16 mouse cellular contexts compared by ENCODE assay signal in the genomic region with DNA sequence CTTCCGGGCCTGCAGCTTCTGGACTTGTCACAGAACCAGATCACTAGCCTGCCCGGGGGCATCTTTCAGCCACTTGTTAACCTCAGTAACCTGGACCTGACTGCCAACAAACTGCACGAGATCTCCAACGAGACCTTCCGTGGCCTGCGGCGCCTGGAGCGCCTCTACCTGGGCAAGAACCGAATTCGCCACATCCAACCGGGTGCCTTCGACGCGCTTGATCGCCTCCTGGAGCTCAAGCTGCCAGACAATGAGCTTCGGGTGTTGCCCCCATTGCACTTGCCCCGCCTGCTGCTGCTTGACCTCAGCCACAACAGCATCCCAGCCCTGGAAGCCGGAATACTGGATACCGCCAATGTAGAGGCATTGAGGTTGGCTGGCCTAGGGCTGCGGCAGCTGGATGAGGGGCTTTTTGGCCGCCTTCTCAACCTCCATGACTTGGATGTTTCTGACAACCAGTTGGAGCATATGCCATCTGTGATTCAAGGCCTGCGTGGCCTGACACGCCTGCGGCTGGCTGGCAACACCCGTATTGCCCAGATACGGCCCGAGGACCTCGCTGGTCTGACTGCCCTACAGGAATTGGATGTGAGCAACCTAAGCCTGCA. TPM values are rescaled to one million over a fixed set of nuclear protein-coding genes. Genes with fewer than 3 reads are reported as not detected.
DNase-seq lines count a peak whose midpoint lies in the region; ATAC-seq and TF ChIP-seq lines count a peak whose summit lies in the region.
"Had no signal": no experiment of that assay in that cellular context is flagged by ENCODE, and none has a peak within 500 bp of the region (broad histone marks: within the 10 kb centered on the region; RNA-seq: fewer than 3 reads in every experiment).

No protein-coding gene starts in this region.

- no peaks in the 10 kb centered on the region for H3K27me3 ChIP-seq in hindbrain, postnatal 0 days (ENCODE audit: insufficient read depth, low read length)
- H3K27me3 ChIP-seq in hindbrain, embryonic 13.5 days: no peaks in the 10 kb centered on the region
- no peaks in the 10 kb centered on the region for H3K27me3 ChIP-seq in E14TG2a.4 (ENCODE audit: insufficient read depth, low read length)
- H3K27me3 ChIP-seq: heart, embryonic 12.5 days; liver, embryonic 12.5 days; neural tube, embryonic 15.5 days; stomach, embryonic 15.5 days had no signal

- in situ Hi-C loops in ES-E14 (cut with MboI; ENCODE audit: low sequenced_read_pairs in 2 of 2, unreplicated experiment in 2 of 2): no loop called here

- H3K9me3 ChIP-seq in hindbrain, postnatal 0 days (ENCODE audit: low read length): no peaks in the 10 kb centered on the region
- no peaks in the 10 kb centered on the region for H3K9me3 ChIP-seq in hindbrain, embryonic 13.5 days
- H3K9me3 ChIP-seq in E14TG2a.4 (ENCODE audit: low read length) (no peaks in the 10 kb centered on the region), ES-E14 (ENCODE audit: control insufficient read depth, insufficient read depth, low read depth, low read length) (no peaks in the 10 kb centered on the region)
- H3K9me3 ChIP-seq: heart, embryonic 12.5 days; liver, embryonic 12.5 days; neural tube, embryonic 15.5 days; stomach, embryonic 15.5 days had no signal

- no peak for TF ChIP-seq CTCF in hindbrain, postnatal 0 days (IDR thresholded peaks at IDR 0.05; ENCODE audit: low read depth)
- TF ChIP-seq CTCF in E14TG2a.4 (conservative IDR thresholded peaks at IDR 0.05; ENCODE audit: low read length): no peak

- H3K9ac ChIP-seq in hindbrain, postnatal 0 days (replicated peaks; ENCODE audit: low read length): no peak overlapping the region
- no peak overlapping the region for H3K9ac ChIP-seq in hindbrain, embryonic 13.5 days
- H3K9ac ChIP-seq in ES-E14 (ENCODE audit: insufficient read depth, low read depth, low read length, poor library complexity, severe bottlenecking): peak overlapping the region; percentile 12; the same call in 1 of the 2 replicates
- H3K9ac ChIP-seq: liver, embryonic 12.5 days; neural tube, embryonic 15.5 days; stomach, embryonic 15.5 days had no signal

- no peak overlapping the region for H3K27ac ChIP-seq in hindbrain, postnatal 0 days
- no peak overlapping the region for H3K27ac ChIP-seq in hindbrain, embryonic 13.5 days
- no peak overlapping the region for H3K27ac ChIP-seq in ES-E14 (ENCODE audit: insufficient read depth, low read depth, low read length, poor library complexity, severe bottlenecking)
- H3K27ac ChIP-seq: liver, embryonic 12.5 days; neural tube, embryonic 15.5 days had no signal

- peaks cover 10% of the 10 kb centered on the region; the same call in 1 of the 2 replicates for H3K36me3 ChIP-seq in hindbrain, postnatal 0 days (ENCODE audit: insufficient read depth, low read length)
- peaks cover 57% of the 10 kb centered on the region for H3K36me3 ChIP-seq in hindbrain, embryonic 13.5 days
- H3K36me3 ChIP-seq in E14TG2a.4 (ENCODE audit: insufficient read depth, low read length): peaks cover 84% of the 10 kb centered on the region
- peaks cover 8% of the 10 kb centered on the region; the same call in 1 of the 2 replicates for H3K36me3 ChIP-seq in ES-E14 (ENCODE audit: control insufficient read depth, insufficient read depth, low read length, poor library complexity, severe bottlenecking)

- no peak overlapping the region for H3K4me2 ChIP-seq in hindbrain, postnatal 0 days (ENCODE audit: low read depth, low read length)
- no peak overlapping the region for H3K4me2 ChIP-seq in hindbrain, embryonic 13.5 days
- H3K4me2 ChIP-seq: liver, embryonic 12.5 days; neural tube, embryonic 15.5 days; stomach, embryonic 15.5 days had no signal

- DNase-seq in hindbrain, postnatal 0 days (ENCODE audit: low spot score): peak; percentile 43
- DNase-seq in ES-E14 (ENCODE audit: low read depth, low spot score): no peak
- peak; percentile 76 to 79 for DNase-seq in kidney, postnatal 36 days
- DNase-seq in layer of hippocampus, postnatal 25 days (ENCODE audit: extremely low spot score in 1 of 2, low spot score in 1 of 2): no peak
- DNase-seq in ovary, postnatal 14 days (ENCODE audit: low spot score): no peak
- DNase-seq: cerebellum, adult 9-11 months; layer of hippocampus, adult 9-11 months; midbrain, embryonic 14.5 days; right cerebral cortex, postnatal 4 days had no signal

- H3K4me3 ChIP-seq in hindbrain, postnatal 0 days (ENCODE audit: low read length): no peak overlapping the region
- H3K4me3 ChIP-seq in hindbrain, embryonic 13.5 days: no peak overlapping the region
- H3K4me3 ChIP-seq in E14TG2a.4 (replicated peaks; ENCODE audit: low read length) (peak overlapping the region; percentile 65), ES-E14 (ENCODE audit: insufficient read depth in 1 of 2, low read depth in 1 of 2, low read length in 2 of 2, poor library complexity in 1 of 2, severe bottlenecking in 1 of 2) (peak overlapping the region; percentile 1 to 19; a peak in 3 of 4 replicates)
- H3K4me3 ChIP-seq: heart, embryonic 12.5 days; liver, embryonic 12.5 days; neural tube, embryonic 15.5 days; stomach, embryonic 15.5 days had no signal

- WGBS in hindbrain, postnatal 0 days: 78% methylated on average over 28 of the region's 28 CpGs
- WGBS in hindbrain, embryonic 13.5 days: 85% methylated on average over 28 of the region's 28 CpGs

- peaks cover 20% of the 10 kb centered on the region for H3K4me1 ChIP-seq in hindbrain, postnatal 0 days (ENCODE audit: insufficient read depth, low read length)
- peaks cover 39% of the 10 kb centered on the region for H3K4me1 ChIP-seq in hindbrain, embryonic 13.5 days (replicated peaks)
- H3K4me1 ChIP-seq in E14TG2a.4 (replicated peaks; ENCODE audit: low read depth, low read length): peaks cover 62% of the 10 kb centered on the region
- H3K4me1 ChIP-seq in ES-E14 (ENCODE audit: control insufficient read depth in 2 of 2, insufficient read depth in 2 of 2, low read length in 2 of 2, poor library complexity in 1 of 2): peaks cover 0 to 12% of the 10 kb centered on the region in 2 experiments; a peak in 1 of 4 replicates

- no peak for ATAC-seq in hindbrain, postnatal 0 days
- ATAC-seq in hindbrain, embryonic 13.5 days (ENCODE audit: low FRiP score): no peak
- ATAC-seq: inflammation-experienced regulatory T-cells, adult 6 months; liver, embryonic 12.5 days had no signal

TF ChIP-seq in ES-E14, 5 proteins besides CTCF, POLR2A, EP300 and RAD21:
- TF ChIP-seq ZNF384 (IDR thresholded peaks at IDR 0.05; ENCODE audit: low read depth, low read length) (no peak), HCFC1 (IDR thresholded peaks at IDR 0.05; ENCODE audit: borderline replicate concordance, insufficient read depth, low read length) (0 out of 2 replicates have a peak, but pooled peaks have one; percentile 22)

RNA-seq across cellular contexts. Expression of a gene that starts 8.7 kb away (rescaled TPM):
- total RNA-seq in hindbrain, postnatal 0 days (2014; rRNA removed): 49.6 and 50.6 TPM in 2 replicates
- 52.9 and 54.3 TPM in 2 replicates for polyA plus RNA-seq in hindbrain, postnatal 0 days (2015; fragmentation: Nextera tagmentation; extraction: Ambion mirVana)
- 52.7 and 54.8 TPM in 2 replicates for polyA plus RNA-seq in hindbrain, embryonic 13.5 days (2015; fragmentation: Nextera tagmentation; extraction: Ambion mirVana)
- total RNA-seq in ES-E14 (2012; rRNA removed): 45.5 and 53.2 TPM in 2 replicates
- total RNA-seq in layer of hippocampus, postnatal 25 days (2021): 10 to 100 TPM; 62.5 to 71.8 TPM

RNA-seq across cellular contexts. Expression of a gene that starts 8.8 kb away (rescaled TPM):
- 18.4 and 18.8 TPM in 2 replicates for total RNA-seq in hindbrain, postnatal 0 days (2014; rRNA removed)
- 6.1 and 7.3 TPM in 2 replicates for polyA plus RNA-seq in hindbrain, postnatal 0 days (2015; fragmentation: Nextera tagmentation; extraction: Ambion mirVana)
- 6.3 and 7.3 TPM in 2 replicates for polyA plus RNA-seq in hindbrain, embryonic 13.5 days (2015; fragmentation: Nextera tagmentation; extraction: Ambion mirVana)
- total RNA-seq in ES-E14 (2012; rRNA removed): 8.7 and 11.2 TPM in 2 replicates
- total RNA-seq in layer of hippocampus, postnatal 25 days (2021): 1 to 10 TPM; 6.0 TPM

RNA-seq across cellular contexts. Expression of a gene that starts 23.7 kb away (rescaled TPM):
- 25.4 and 88.3 TPM in 2 replicates for total RNA-seq in hindbrain, postnatal 0 days (2014; rRNA removed)
- 135 and 140 TPM in 2 replicates for polyA plus RNA-seq in hindbrain, postnatal 0 days (2015; fragmentation: Nextera tagmentation; extraction: Ambion mirVana)
- 169 and 188 TPM in 2 replicates for polyA plus RNA-seq in hindbrain, embryonic 13.5 days (2015; fragmentation: Nextera tagmentation; extraction: Ambion mirVana)
- total RNA-seq in ES-E14 (2012; rRNA removed): 127 and 131 TPM in 2 replicates
- total RNA-seq in layer of hippocampus, postnatal 25 days (2021): 10 to 100 TPM; 76.3 to 82.6 TPM

RNA-seq across cellular contexts. Expression of a gene that starts 31.1 kb away (rescaled TPM):
- 41.4 and 43.3 TPM in 2 replicates for total RNA-seq in hindbrain, postnatal 0 days (2014; rRNA removed)
- 29.1 and 30.2 TPM in 2 replicates for polyA plus RNA-seq in hindbrain, postnatal 0 days (2015; fragmentation: Nextera tagmentation; extraction: Ambion mirVana)
- 29.1 and 30.7 TPM in 2 replicates for polyA plus RNA-seq in hindbrain, embryonic 13.5 days (2015; fragmentation: Nextera tagmentation; extraction: Ambion mirVana)
- 14.4 and 21.3 TPM in 2 replicates for total RNA-seq in ES-E14 (2012; rRNA removed)
- total RNA-seq in layer of hippocampus, postnatal 25 days (2021): 10 to 100 TPM; 78.6 to 96.5 TPM

RNA-seq across cellular contexts. Expression of a gene that starts 54.0 kb away (rescaled TPM):
- 25.8 and 28.2 TPM in 2 replicates for total RNA-seq in hindbrain, postnatal 0 days (2014; rRNA removed)
- 12.0 and 12.5 TPM in 2 replicates for polyA plus RNA-seq in hindbrain, postnatal 0 days (2015; fragmentation: Nextera tagmentation; extraction: Ambion mirVana)
- 21.8 and 22.5 TPM in 2 replicates for polyA plus RNA-seq in hindbrain, embryonic 13.5 days (2015; fragmentation: Nextera tagmentation; extraction: Ambion mirVana)
- total RNA-seq in ES-E14 (2012; rRNA removed): 18.2 and 19.6 TPM in 2 replicates
- total RNA-seq in layer of hippocampus, postnatal 25 days (2021): 10 to 100 TPM; 15.4 to 16.2 TPM

Comparison
In these comparisons a context has a peak if more than half of its experiments do, and no peak if none do; other contexts are left out.
1. DNase-seq: peak in hindbrain, postnatal 0 days (single experiment) and kidney, postnatal 36 days (2 of 2); none in ES-E14 (single experiment), layer of hippocampus, postnatal 25 days (0 of 2) and ovary, postnatal 14 days (single experiment).
2. H3K4me3 ChIP-seq: peak in E14TG2a.4 (single experiment) and ES-E14 (2 of 2); none in hindbrain, postnatal 0 days (single experiment) and hindbrain, embryonic 13.5 days (single experiment).